Mouse (Mus musculus) E14TG2a.4 (cell line): ENCODE measurements around the gene Nlgn2.

Experiments used
- H3K27me3 ChIP-seq: 2 replicates; pipeline ENCODE4 v1.6.1; 2014; ENCODE audit warnings: low read length, control low read depth; ENCODE audit not compliant: insufficient read depth
- H3K36me3 ChIP-seq: 2 replicates; pipeline ENCODE4 v1.6.1; 2014; ENCODE audit warnings: low read length, control low read depth; ENCODE audit not compliant: insufficient read depth
- H3K4me1 ChIP-seq: replicated peaks from 2 replicates; pipeline ENCODE4 v1.6.1; 2014; ENCODE audit warnings: low read depth, low read length, control low read depth
- H3K4me3 ChIP-seq: replicated peaks from 2 replicates; pipeline ENCODE4 v1.5.1; 2014; ENCODE audit warnings: mild to moderate bottlenecking, low read length
- H3K9me3 ChIP-seq: 2 replicates; pipeline ENCODE4 v1.6.1; 2014; ENCODE audit warnings: low read length, control low read depth
- CTCF ChIP-seq: conservative IDR thresholded peaks from 2 replicates; pipeline ENCODE4 v1.5.1; 2014; ENCODE audit warnings: low read length
- NANOG ChIP-seq: IDR thresholded peaks from 2 replicates; pipeline ENCODE4 v1.6.1; 2014; ENCODE audit warnings: borderline replicate concordance, low read length, mixed read lengths
- POU5F1 ChIP-seq: IDR thresholded peaks from 2 replicates; pipeline ENCODE4 v1.6.1; 2014; ENCODE audit warnings: low read length, borderline replicate concordance

The Nlgn2 gene

DNA sequence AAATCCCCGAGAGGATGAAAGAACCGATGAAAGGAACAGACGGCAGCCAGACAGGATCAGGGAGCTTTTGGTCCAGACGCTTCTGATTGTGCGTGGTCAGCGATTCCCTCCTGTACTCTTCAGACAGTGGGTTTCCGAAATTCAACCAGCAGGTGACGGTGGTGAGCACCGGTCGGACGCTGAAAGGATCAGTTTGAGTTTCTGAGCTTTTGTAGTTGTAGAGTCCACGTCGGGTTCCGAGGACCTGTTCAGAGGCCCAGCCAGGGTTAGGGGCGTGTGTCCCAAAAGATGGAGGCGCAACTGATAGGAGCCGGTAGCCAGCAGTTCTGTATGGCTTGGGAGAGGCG, 42.9 kb upstream of the Nlgn2 start:
- TF ChIP-seq CTCF, result peak; percentile 63
- TF ChIP-seq POU5F1, result no peak
- peaks cover 40% of the 10 kb centered on the region for H3K27me3 ChIP-seq
- H3K36me3 ChIP-seq, result peaks cover 15% of the 10 kb centered on the region
- H3K9me3 ChIP-seq, result no peaks in the 10 kb centered on the region
- peaks cover 77% of the 10 kb centered on the region for H3K4me1 ChIP-seq
- peak overlapping the region; percentile 77 for H3K4me3 ChIP-seq

DNA sequence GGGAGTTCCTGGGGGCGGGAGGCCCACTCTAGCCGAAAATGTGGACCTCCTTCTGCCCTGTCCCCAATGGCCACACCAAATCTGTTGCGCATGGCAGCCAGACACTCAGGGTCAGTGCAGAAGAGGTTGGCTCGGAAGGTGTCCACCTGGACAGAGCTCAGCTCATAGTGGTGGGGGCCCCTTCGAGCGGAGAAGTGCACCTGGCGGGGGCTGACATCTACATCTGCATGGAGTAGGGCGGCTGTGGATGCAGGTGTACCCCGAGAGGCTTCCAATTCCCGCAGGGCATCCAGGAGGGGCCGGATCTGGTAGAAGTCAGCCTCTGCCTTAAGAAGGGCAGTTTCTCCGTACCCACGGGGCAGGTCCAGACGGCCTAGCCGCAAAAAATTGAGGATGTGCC, 42.1 kb upstream of the Nlgn2 start:
- Histone ChIP-seq H3K9me3 (no peaks in the 10 kb centered on the region), H3K36me3 (peaks cover 8% of the 10 kb centered on the region), H3K4me3 (peak overlapping the region; percentile 77), H3K4me1 (peaks cover 75% of the 10 kb centered on the region), H3K27me3 (peaks cover 40% of the 10 kb centered on the region)
- TF ChIP-seq CTCF, result no peak
- no peak for TF ChIP-seq NANOG
- TF ChIP-seq POU5F1, result no peak

DNA sequence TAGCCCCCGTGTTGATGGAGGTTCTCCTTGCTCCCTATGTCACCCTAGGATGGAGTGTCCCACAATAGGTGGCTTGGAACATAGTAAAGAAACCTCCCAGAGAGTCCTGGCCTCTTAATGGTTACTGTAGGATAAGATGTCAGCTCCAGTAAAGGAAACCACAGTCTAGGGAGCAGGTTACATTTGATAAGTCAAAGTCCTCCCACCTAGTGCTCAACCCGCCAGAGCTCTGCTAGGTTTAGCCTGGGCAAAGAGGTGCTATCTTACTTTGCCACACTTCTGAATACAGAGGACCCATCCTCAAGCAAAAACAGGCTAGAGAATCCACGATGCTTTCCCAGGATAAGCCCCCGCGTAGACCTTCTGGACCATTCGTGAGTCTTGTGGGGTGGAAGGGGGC, 41.4 kb upstream of the Nlgn2 start:
- Histone ChIP-seq H3K27me3 (peaks cover 40% of the 10 kb centered on the region), H3K9me3 (no peaks in the 10 kb centered on the region), H3K4me3 (peak overlapping the region; percentile 77; the same call in 1 of the 2 replicates), H3K4me1 (peaks cover 80% of the 10 kb centered on the region), H3K36me3 (peaks cover under 1% of the 10 kb centered on the region; the same call in 1 of the 2 replicates)
- no peak for TF ChIP-seq POU5F1
- no peak for TF ChIP-seq NANOG
- no peak for TF ChIP-seq CTCF

DNA sequence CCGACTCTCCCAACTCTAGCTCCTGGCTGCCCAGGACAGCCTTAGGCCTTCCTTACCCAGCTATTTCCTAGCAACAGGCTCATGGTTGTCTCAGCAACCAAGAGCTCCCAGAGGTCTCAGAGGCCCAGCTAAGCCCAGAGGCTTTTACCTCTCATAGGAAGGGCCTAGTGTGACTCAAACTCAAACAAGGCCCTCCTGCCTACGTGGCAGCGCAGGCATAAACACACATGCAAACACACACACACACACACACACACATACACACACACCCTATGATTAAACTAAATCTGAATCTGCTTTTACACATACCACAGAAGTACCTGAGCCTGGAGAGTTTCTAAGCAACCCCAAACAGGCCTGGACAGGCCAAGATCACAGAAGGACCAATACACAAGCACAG, 40.8 kb upstream of the Nlgn2 start:
- Histone ChIP-seq H3K4me1 (peaks cover 80% of the 10 kb centered on the region), H3K27me3 (peaks cover 40% of the 10 kb centered on the region), H3K9me3 (no peaks in the 10 kb centered on the region), H3K4me3 (peak overlapping the region; percentile 67), H3K36me3 (no peaks in the 10 kb centered on the region)
- TF ChIP-seq NANOG (no peak), CTCF (no peak), POU5F1 (no peak)

DNA sequence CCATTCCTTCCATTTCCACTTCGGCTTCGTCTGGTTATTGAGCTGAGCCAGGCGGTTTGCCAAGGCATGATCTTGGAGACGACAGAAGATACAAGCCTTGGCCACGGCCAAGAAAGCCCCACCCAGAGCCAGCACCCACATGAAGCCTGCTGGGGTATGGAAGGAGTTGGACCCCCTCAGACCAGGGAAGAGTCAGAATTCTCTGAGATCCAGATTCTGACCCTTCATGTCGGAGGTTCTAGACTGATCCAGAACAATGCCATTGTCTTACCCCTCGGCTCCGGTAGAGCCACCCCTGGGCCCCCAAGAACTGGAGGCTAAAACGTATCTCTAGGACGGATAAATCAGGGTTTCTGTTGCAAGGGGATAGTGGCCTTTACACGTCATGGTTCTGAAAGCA, 40.3 kb upstream of the Nlgn2 start, which contains the start of gene Tmem95:
Gene Tmem95 (minus strand): TSS at position 141 of the 400 bp plus-strand sequence.
- peaks cover 80% of the 10 kb centered on the region for H3K4me1 ChIP-seq
- TF ChIP-seq POU5F1 (no peak), CTCF (no peak), NANOG (no peak)
- peaks cover 40% of the 10 kb centered on the region for H3K27me3 ChIP-seq
- no peaks in the 10 kb centered on the region for H3K9me3 ChIP-seq
- H3K36me3 ChIP-seq, result no peaks in the 10 kb centered on the region
- peak within 1 kb of the TSS; percentile 67 for H3K4me3 ChIP-seq

DNA sequence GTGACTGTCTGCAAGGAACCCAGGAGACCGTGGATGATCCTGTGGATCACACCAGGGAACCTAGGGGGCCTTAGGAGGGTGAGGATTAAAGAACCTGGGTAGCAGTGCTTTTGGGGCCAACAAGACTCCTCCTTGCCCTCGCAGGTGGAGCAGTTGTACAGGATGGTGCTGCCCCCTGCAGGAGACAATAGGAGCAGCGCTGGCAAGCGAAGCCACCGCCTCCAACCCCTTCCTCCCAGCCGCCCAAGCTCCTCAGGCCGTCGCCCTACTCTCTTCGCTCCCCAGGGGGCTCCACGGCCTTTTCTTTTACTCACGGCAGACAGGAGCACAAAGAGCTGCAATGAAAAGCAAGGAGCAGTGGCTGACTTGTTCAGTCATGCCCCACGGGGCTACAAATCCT, 39.3 kb upstream of the Nlgn2 start:
- Histone ChIP-seq H3K4me1 (peaks cover 74% of the 10 kb centered on the region), H3K4me3 (peak overlapping the region; percentile 67), H3K36me3 (no peaks in the 10 kb centered on the region), H3K27me3 (peaks cover 33% of the 10 kb centered on the region), H3K9me3 (no peaks in the 10 kb centered on the region)
- TF ChIP-seq NANOG (no peak), CTCF (peak; percentile 76), POU5F1 (no peak)

DNA sequence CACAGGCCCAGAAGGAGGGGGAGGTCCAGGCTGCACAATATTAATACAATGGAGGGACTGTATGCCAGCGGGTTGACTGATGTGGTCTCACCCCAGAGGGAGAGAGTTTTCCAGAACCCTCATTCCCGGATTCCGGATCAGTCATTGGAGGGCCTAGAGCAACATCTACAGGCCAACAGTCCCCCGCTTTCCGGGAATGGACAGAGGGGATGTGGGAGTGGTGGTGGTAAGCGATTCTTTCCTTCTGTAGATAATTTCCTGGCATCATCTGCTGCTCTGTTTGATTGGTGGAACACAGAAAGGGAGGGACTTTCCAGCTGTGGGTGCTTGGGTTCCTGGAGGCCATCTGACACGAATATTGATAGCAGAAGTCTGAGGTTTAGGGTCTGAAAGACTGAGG, 38.6 kb upstream of the Nlgn2 start:
- H3K4me3 ChIP-seq, result 0 out of 2 replicates have a peak overlapping the region, but pooled peaks have one; percentile 67
- no peaks in the 10 kb centered on the region for H3K36me3 ChIP-seq
- peaks cover 26% of the 10 kb centered on the region for H3K27me3 ChIP-seq
- H3K9me3 ChIP-seq, result no peaks in the 10 kb centered on the region
- no peak for TF ChIP-seq NANOG
- no peak for TF ChIP-seq CTCF
- TF ChIP-seq POU5F1, result no peak
- peaks cover 67% of the 10 kb centered on the region for H3K4me1 ChIP-seq

DNA sequence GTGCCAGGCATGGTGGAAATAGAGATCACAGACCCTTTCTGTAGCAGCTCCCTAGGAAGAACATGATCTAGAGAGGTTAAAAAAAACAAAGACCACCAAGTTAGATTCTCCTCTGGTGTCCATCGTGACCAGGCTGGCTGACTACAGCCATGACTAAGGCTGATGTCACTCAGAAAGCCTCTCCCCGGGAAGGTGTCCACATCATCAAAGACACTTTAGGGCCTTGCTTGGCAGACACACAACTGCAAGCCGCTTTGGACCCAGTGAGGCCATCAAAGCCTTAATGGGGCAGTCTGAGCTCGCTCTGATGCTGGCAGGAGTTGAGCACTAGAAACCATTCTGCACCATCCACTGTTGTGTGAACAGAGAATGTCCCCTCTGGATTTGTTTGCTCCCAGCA, 34.9 kb upstream of the Nlgn2 start:
- no peaks in the 10 kb centered on the region for H3K36me3 ChIP-seq
- TF ChIP-seq POU5F1 (no peak), NANOG (no peak), CTCF (no peak)
- no peak overlapping the region for H3K4me3 ChIP-seq
- no peaks in the 10 kb centered on the region; the same call in 1 of the 2 replicates for H3K27me3 ChIP-seq
- peaks cover 36% of the 10 kb centered on the region for H3K4me1 ChIP-seq
- H3K9me3 ChIP-seq, result no peaks in the 10 kb centered on the region

DNA sequence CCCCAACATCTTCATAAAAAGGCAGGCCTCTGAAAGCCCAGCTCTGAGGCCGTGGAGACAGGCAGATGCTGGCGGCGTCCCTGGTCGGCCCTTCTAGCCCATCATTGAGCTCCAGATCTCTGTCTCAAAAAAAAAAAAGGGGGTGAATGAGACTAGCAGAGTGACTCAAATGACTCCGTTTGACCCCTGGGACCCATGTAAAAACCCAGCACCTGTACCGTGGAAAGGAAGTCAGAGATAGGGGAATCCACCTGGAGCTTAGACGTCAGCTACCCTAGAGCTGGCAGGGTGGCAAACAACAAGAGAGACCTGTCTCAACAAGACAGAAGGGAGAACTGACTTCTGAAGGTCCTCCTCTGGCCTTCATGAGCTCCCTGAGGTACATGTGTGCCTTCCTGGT, 34.2 kb upstream of the Nlgn2 start:
- peaks cover 2% of the 10 kb centered on the region; the same call in 1 of the 2 replicates for H3K27me3 ChIP-seq
- TF ChIP-seq CTCF, result no peak
- no peak for TF ChIP-seq POU5F1
- no peak for TF ChIP-seq NANOG
- peaks cover 38% of the 10 kb centered on the region for H3K4me1 ChIP-seq
- H3K36me3 ChIP-seq, result no peaks in the 10 kb centered on the region
- no peak overlapping the region for H3K4me3 ChIP-seq
- H3K9me3 ChIP-seq, result no peaks in the 10 kb centered on the region
